Mouse (Mus musculus) embryonic facial prominence, embryonic 14.5 days (tissue): ENCODE measurements around the gene Plce1. TPM values are rescaled to one million over a fixed set of nuclear protein-coding genes. Genes with fewer than 3 reads are reported as not detected.

Experiments used
- ATAC-seq: fragments of 200-750 bp; cut with Nextera tagmentation; 2 replicates; pipeline ENCODE4 v1.8.0; 2017; ENCODE audit warnings: low read depth, moderate number of reproducible peaks, moderate TSS enrichment
- DNase-seq: peaks from one replicate; pipeline ENCODE4 v3.0.0-alpha.2; 2015; ENCODE audit warnings: low spot score
- H3K27ac ChIP-seq: fragments of 300-500 bp; sonication (generic); replicated peaks from 2 replicates; pipeline ENCODE4 v1.5.1; 2014; ENCODE audit warnings: low read depth, mild to moderate bottlenecking, low read length, moderate library complexity
- H3K27me3 ChIP-seq: fragments of 300-500 bp; sonication (generic); replicated peaks from 2 replicates; pipeline ENCODE4 v1.6.1; 2014; ENCODE audit warnings: low read length; ENCODE audit not compliant: control insufficient read depth, insufficient read depth
- H3K36me3 ChIP-seq: fragments of 300-500 bp; sonication (generic); 2 replicates; pipeline ENCODE4 v1.6.1; 2014; ENCODE audit warnings: low read length, mixed read lengths; ENCODE audit not compliant: control insufficient read depth, insufficient read depth
- H3K4me1 ChIP-seq: fragments of 300-500 bp; sonication (generic); 2 replicates; pipeline ENCODE4 v1.6.1; 2014; ENCODE audit warnings: antibody characterized with exemption, low read length; ENCODE audit not compliant: control insufficient read depth, insufficient read depth
- H3K4me2 ChIP-seq: fragments of 300-500 bp; sonication (generic); 2 replicates; pipeline ENCODE4 v1.6.1; 2014; ENCODE audit warnings: low read depth, mild to moderate bottlenecking, low read length, moderate library complexity, mixed read lengths
- H3K4me3 ChIP-seq: fragments of 300-500 bp; sonication (generic); 2 replicates; pipeline ENCODE4 v1.5.1; 2014; ENCODE audit warnings: low read depth, mild to moderate bottlenecking, low read length
- H3K9ac ChIP-seq: fragments of 300-500 bp; sonication (generic); 2 replicates; pipeline ENCODE4 v1.6.1; 2014; ENCODE audit warnings: low read depth, mild to moderate bottlenecking, low read length, moderate library complexity, mixed read lengths
- H3K9me3 ChIP-seq: fragments of 300-500 bp; sonication (generic); 2 replicates; pipeline ENCODE4 v1.6.1; 2016; ENCODE audit warnings: low read length; ENCODE audit not compliant: control insufficient read depth
- WGBS: fragments of 180-500 bp; shearing (Covaris S2); extraction: QIAGEN DNeasy Blood & Tissue Kit; methylation state at CpG from one replicate; pipeline ENCODE4 v1.1.7; 2014; 5-methylcytosine and 5-hydroxymethylcytosine counted together
- polyA plus RNA-seq: library from polyadenylated mRNA; unstranded; fragments of >200 nt; fragmentation: Nextera tagmentation; extraction: Ambion mirVana; gene quantifications from 2 replicates; pipeline ENCODE4 v1.2.1, GENCODE M21; 2014

Plce1 gene
- polyA plus RNA-seq, 1 experiment from 2014 or later, result 10.8 TPM

- no peak overlapping the region for H3K4me3 ChIP-seq
- 85% methylated on average over 4 of the region's 4 CpGs for WGBS
- no peaks in the 10 kb centered on the region for H3K36me3 ChIP-seq
- H3K4me2 ChIP-seq, result no peak overlapping the region
- DNase-seq (no peak), ATAC-seq (no peak)
- no peak overlapping the region for H3K27ac ChIP-seq
- H3K27me3 ChIP-seq, result no peaks in the 10 kb centered on the region
- H3K9ac ChIP-seq, result no peak overlapping the region
- H3K9me3 ChIP-seq, result no peaks in the 10 kb centered on the region
- H3K4me1 ChIP-seq, result peaks cover 3% of the 10 kb centered on the region; the same call in 1 of the 2 replicates
Observed at GRCm38 (mm10) chr19:38679520-38679919, 198.6 kb downstream of the Plce1 start.

- H3K4me1 ChIP-seq, result 0 out of 2 replicates have a peak, but pooled peaks cover 6% of the 10 kb centered on the region
- no peak overlapping the region for H3K27ac ChIP-seq
- no peaks in the 10 kb centered on the region for H3K36me3 ChIP-seq
- H3K4me3 ChIP-seq, result no peak overlapping the region
- WGBS, result 58% methylated on average over 5 of the region's 5 CpGs
- DNase-seq (no peak), ATAC-seq (no peak)
- H3K27me3 ChIP-seq, result no peaks in the 10 kb centered on the region
- no peaks in the 10 kb centered on the region for H3K9me3 ChIP-seq
- no peak overlapping the region for H3K4me2 ChIP-seq
- no peak overlapping the region for H3K9ac ChIP-seq
Observed at GRCm38 (mm10) chr19:38687326-38687725, 206.4 kb downstream of the Plce1 start.

- DNase-seq (no peak), ATAC-seq (no peak)
- 88% methylated on average over 4 of the region's 4 CpGs for WGBS
- H3K27ac ChIP-seq, result no peak overlapping the region
- no peaks in the 10 kb centered on the region for H3K36me3 ChIP-seq
- no peak overlapping the region for H3K9ac ChIP-seq
- H3K4me3 ChIP-seq, result no peak overlapping the region
- H3K27me3 ChIP-seq, result no peaks in the 10 kb centered on the region
- H3K9me3 ChIP-seq, result no peaks in the 10 kb centered on the region
- H3K4me1 ChIP-seq, result peaks cover 12% of the 10 kb centered on the region; the same call in 1 of the 2 replicates
- H3K4me2 ChIP-seq, result no peak overlapping the region
Observed at GRCm38 (mm10) chr19:38688741-38689507, 208.0 kb downstream of the Plce1 start.

DNA sequence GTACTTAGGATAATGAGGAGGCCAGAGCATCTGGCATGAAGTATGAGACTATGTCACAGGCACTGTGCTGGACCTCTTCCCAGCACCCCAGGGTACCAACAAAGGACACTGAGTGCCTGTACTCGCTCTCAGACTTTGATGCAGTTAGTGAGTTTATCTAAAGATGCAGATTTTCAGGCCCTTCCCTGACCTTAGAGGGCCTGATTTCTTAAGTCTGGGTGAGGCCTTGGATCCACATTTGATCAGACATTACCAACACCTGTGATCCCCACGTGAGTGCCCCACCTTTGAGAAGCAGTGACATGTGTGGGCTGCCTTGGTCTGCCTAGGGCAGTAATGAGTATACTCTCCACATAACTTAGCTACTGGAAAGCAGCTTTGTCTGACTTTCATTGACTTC, 209.4 kb downstream of the Plce1 start:
- ATAC-seq (no peak), DNase-seq (no peak)
- Histone ChIP-seq H3K4me3 (no peak overlapping the region), H3K27me3 (no peaks in the 10 kb centered on the region), H3K36me3 (no peaks in the 10 kb centered on the region), H3K27ac (no peak overlapping the region), H3K4me1 (peaks cover 12% of the 10 kb centered on the region; the same call in 1 of the 2 replicates), H3K9me3 (no peaks in the 10 kb centered on the region), H3K4me2 (no peak overlapping the region), H3K9ac (no peak overlapping the region)
- 73% methylated on average over 2 of the region's 2 CpGs for WGBS

- Histone ChIP-seq H3K27ac (no peak overlapping the region), H3K9me3 (no peaks in the 10 kb centered on the region), H3K4me1 (peaks cover 9% of the 10 kb centered on the region; the same call in 1 of the 2 replicates), H3K4me3 (no peak overlapping the region), H3K4me2 (no peak overlapping the region), H3K36me3 (no peaks in the 10 kb centered on the region), H3K9ac (no peak overlapping the region), H3K27me3 (no peaks in the 10 kb centered on the region)
- ATAC-seq, result no peak
- no peak for DNase-seq
- WGBS, result 89% methylated on average over 6 of the region's 6 CpGs
Observed at GRCm38 (mm10) chr19:38691533-38691932, 210.6 kb downstream of the Plce1 start.

GRCm38 (mm10) chr19:38693331-38693730, 212.4 kb downstream of the Plce1 start:
- no peak overlapping the region for H3K4me3 ChIP-seq

GRCm38 (mm10) chr19:38693769-38694168, 212.9 kb downstream of the Plce1 start:
- no peaks in the 10 kb centered on the region for H3K36me3 ChIP-seq
- peak overlapping the region; percentile 55 for H3K27ac ChIP-seq
- no peak overlapping the region for H3K9ac ChIP-seq
- H3K27me3 ChIP-seq, result no peaks in the 10 kb centered on the region
- no peaks in the 10 kb centered on the region for H3K9me3 ChIP-seq
- H3K4me3 ChIP-seq, result no peak overlapping the region
- ATAC-seq (no peak), DNase-seq (peak; percentile 26)
- 68% methylated on average over 4 of the region's 4 CpGs for WGBS
- peaks cover 5% of the 10 kb centered on the region; the same call in 1 of the 2 replicates for H3K4me1 ChIP-seq
- no peak overlapping the region for H3K4me2 ChIP-seq

More at GRCm38 (mm10) chr19:38693331-38693730, 212.4 kb downstream of the Plce1 start:
- Histone ChIP-seq H3K9me3 (no peaks in the 10 kb centered on the region), H3K27me3 (no peaks in the 10 kb centered on the region), H3K4me2 (no peak overlapping the region), H3K36me3 (no peaks in the 10 kb centered on the region), H3K4me1 (peaks cover 5% of the 10 kb centered on the region; the same call in 1 of the 2 replicates), H3K9ac (no peak overlapping the region), H3K27ac (peak overlapping the region; percentile 55)
- DNase-seq (peak; percentile 81), ATAC-seq (no peak; the same call in 1 of the 2 replicates)
- WGBS, result 27% methylated on average over 2 of the region's 2 CpGs

DNA sequence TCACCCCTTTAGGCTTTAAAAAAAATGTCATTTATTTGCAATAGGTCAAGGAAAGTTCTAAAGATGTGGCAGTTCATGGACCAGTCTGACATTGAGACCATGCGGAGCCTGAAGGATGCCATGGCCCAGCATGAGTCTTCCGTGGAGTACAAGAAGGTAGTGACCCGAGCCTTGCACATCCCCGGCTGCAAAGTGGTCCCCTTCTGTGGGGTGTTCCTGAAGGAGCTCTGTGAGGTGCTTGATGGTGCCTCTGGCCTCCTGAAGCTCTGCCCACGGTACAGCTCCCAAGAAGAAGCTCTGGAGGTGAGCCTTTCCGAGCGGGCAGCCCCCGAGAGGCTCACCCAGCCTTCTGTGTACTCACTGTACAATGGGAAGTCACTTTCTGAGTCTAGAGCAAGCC, 220.9 kb downstream of the Plce1 start:
- H3K9me3 ChIP-seq, result no peaks in the 10 kb centered on the region
- ATAC-seq, result no peak
- no peak overlapping the region for H3K4me3 ChIP-seq
- no peaks in the 10 kb centered on the region for H3K27me3 ChIP-seq
- no peaks in the 10 kb centered on the region for H3K36me3 ChIP-seq
- H3K9ac ChIP-seq, result no peak overlapping the region
- 88% methylated on average over 8 of the region's 8 CpGs for WGBS
- no peak for DNase-seq
- H3K27ac ChIP-seq, result no peak overlapping the region
- no peaks in the 10 kb centered on the region for H3K4me1 ChIP-seq
- no peak overlapping the region for H3K4me2 ChIP-seq

GRCm38 (mm10) chr19:38704742-38705141, 223.8 kb downstream of the Plce1 start:
- Histone ChIP-seq H3K4me1 (no peaks in the 10 kb centered on the region), H3K9me3 (no peaks in the 10 kb centered on the region), H3K27me3 (no peaks in the 10 kb centered on the region), H3K4me3 (no peak overlapping the region), H3K4me2 (no peak overlapping the region), H3K27ac (no peak overlapping the region), H3K9ac (no peak overlapping the region), H3K36me3 (no peaks in the 10 kb centered on the region)
- 73% methylated on average over 3 of the region's 3 CpGs for WGBS
- ATAC-seq (no peak), DNase-seq (no peak)
